Mouse (Mus musculus) testis, adult 2 months (tissue): ENCODE results near the gene Duox1.

ENCODE experiments used
- CTCF ChIP-seq: fragments of 200-500 bp; IDR thresholded peaks from 2 replicates; pipeline ENCODE4 v1.5.1; 2012; ENCODE audit warnings: low read depth, mild to moderate bottlenecking, inconsistent platforms, low read length, moderate library complexity; ENCODE audit not compliant: control insufficient read depth, insufficient read depth, insufficient replicate concordance
- POLR2A ChIP-seq: fragments of 200-500 bp; IDR thresholded peaks from 2 replicates; pipeline ENCODE4 v1.6.1; 2012; ENCODE audit warnings: low read depth, mild to moderate bottlenecking, inconsistent platforms, low read length, moderate library complexity; ENCODE audit not compliant: control insufficient read depth

DNA sequence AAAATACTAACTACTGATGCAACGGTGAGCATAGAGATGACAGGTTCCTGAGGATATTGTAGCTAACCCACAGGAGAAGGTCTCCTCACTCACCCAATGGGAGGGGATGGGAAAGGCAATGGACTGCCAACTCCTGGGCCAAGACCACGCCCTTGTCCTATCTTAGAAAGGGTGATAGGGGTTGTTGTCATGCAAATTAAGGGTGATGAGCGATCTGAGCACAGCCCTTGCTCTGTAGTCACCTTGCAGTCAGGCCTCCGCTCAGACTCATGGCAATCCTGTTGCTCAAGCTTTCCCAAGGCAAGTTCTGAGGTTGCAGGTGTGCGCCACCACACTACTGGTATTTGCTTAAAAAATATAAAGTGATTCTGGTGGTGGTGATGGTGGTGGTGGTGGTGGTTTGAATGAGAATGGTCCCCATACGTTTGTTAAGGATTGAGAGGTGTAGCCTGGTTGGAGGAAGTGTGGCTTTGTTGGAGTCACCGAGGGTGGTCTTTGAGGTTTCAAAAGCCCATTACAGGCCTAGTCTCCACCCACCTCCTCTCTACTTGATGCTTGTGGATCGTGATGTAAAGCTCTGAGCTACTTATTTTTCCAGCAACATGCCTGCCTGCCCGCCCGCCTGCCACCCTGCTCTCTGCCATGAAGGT lies 54.8 kb downstream of the Duox1 start:
- TF ChIP-seq CTCF (no peak), POLR2A (no peak)
